Mouse (Mus musculus): ENCODE measurements at regions not wholly inside any gene's neighbourhood (a gene's known extent, or its start where the extent isn't known, plus 50 kb on each side); places are given as distances from the start of the nearest gene placed in this dataset.

- Histone ChIP-seq H3K9ac (replicated peaks; ENCODE audit: low read depth, low read length) (no peak overlapping the region), H3K4me3 (ENCODE audit: low read depth, low read length) (no peak overlapping the region), H3K9me3 (replicated peaks; ENCODE audit: control insufficient read depth, low read length) (no peaks in the 10 kb centered on the region), H3K4me1 (ENCODE audit: control insufficient read depth, insufficient read depth) (no peaks in the 10 kb centered on the region), H3K4me2 (ENCODE audit: low read depth, low read length) (no peak overlapping the region), H3K27me3 (ENCODE audit: control insufficient read depth, insufficient read depth, low read length) (no peaks in the 10 kb centered on the region), H3K36me3 (replicated peaks; ENCODE audit: control insufficient read depth, insufficient read depth, low read length) (no peaks in the 10 kb centered on the region), H3K27ac (ENCODE audit: low read depth) (no peak overlapping the region)
- no peak for TF ChIP-seq EP300 (IDR thresholded peaks at IDR 0.05; ENCODE audit: low read depth)
- TF ChIP-seq CTCF (IDR thresholded peaks at IDR 0.05; ENCODE audit: low read depth) = no peak
- no peak for ATAC-seq (ENCODE audit: insufficient read depth, low read depth)
- no peak for DNase-seq (ENCODE audit: low spot score)
- 80% methylated on average over 3 of the region's 3 CpGs for WGBS
These were observed 116.4 kb upstream of the Speer2 start for GRCm38 (mm10) chr16:69979813-69980527.

DNA sequence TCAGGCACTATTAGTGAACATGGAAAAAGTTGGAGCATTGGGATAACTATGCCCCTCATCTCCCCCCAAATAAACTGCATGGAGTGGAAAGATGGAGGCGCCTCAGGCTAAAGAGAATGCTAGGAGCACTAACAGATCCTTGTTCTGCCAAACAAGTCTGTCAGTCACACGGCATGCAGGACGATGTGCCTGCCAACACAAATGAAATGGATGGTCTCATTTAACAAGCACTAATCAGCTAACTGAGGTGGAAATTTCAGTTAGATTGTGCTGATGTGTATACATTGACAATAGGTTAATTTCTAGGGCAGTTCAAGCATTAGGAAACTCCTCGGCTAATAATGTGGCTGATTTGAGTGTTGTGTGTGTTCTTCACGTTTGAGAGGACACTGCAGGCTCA, 120.8 kb upstream of the Speer2 start:
- Histone ChIP-seq H3K36me3 (replicated peaks; ENCODE audit: control insufficient read depth, insufficient read depth, low read length) (no peaks in the 10 kb centered on the region), H3K9me3 (replicated peaks; ENCODE audit: control insufficient read depth, low read length) (no peaks in the 10 kb centered on the region), H3K27ac (ENCODE audit: low read depth) (no peak overlapping the region), H3K27me3 (ENCODE audit: control insufficient read depth, insufficient read depth, low read length) (no peaks in the 10 kb centered on the region), H3K9ac (replicated peaks; ENCODE audit: low read depth, low read length) (no peak overlapping the region), H3K4me3 (ENCODE audit: low read depth, low read length) (no peak overlapping the region), H3K4me2 (ENCODE audit: low read depth, low read length) (no peak overlapping the region), H3K4me1 (ENCODE audit: control insufficient read depth, insufficient read depth) (no peaks in the 10 kb centered on the region)
- DNase-seq (ENCODE audit: low spot score) (no peak), ATAC-seq (ENCODE audit: insufficient read depth, low read depth) (no peak)
- WGBS = 58% methylated on average over 5 of the region's 5 CpGs
- TF ChIP-seq EP300 (IDR thresholded peaks at IDR 0.05; ENCODE audit: low read depth) = no peak
- no peak for TF ChIP-seq CTCF (IDR thresholded peaks at IDR 0.05; ENCODE audit: low read depth)

GRCm38 (mm10) chr16:69991907-69992470, 128.4 kb upstream of the Speer2 start:
- TF ChIP-seq CTCF (IDR thresholded peaks at IDR 0.05; ENCODE audit: low read depth) (no peak), EP300 (IDR thresholded peaks at IDR 0.05; ENCODE audit: low read depth) (no peak)
- H3K4me2 ChIP-seq (ENCODE audit: low read depth, low read length) = no peak overlapping the region
- no peaks in the 10 kb centered on the region for H3K9me3 ChIP-seq (replicated peaks; ENCODE audit: control insufficient read depth, low read length)
- ATAC-seq (ENCODE audit: insufficient read depth, low read depth) = no peak
- H3K4me1 ChIP-seq (ENCODE audit: control insufficient read depth, insufficient read depth) = no peaks in the 10 kb centered on the region
- H3K9ac ChIP-seq (replicated peaks; ENCODE audit: low read depth, low read length) = no peak overlapping the region
- H3K4me3 ChIP-seq (ENCODE audit: low read depth, low read length) = no peak overlapping the region
- WGBS = 70% methylated on average over 3 of the region's 3 CpGs
- no peaks in the 10 kb centered on the region for H3K36me3 ChIP-seq (replicated peaks; ENCODE audit: control insufficient read depth, insufficient read depth, low read length)
- H3K27me3 ChIP-seq (ENCODE audit: control insufficient read depth, insufficient read depth, low read length) = no peaks in the 10 kb centered on the region
- no peak for DNase-seq (ENCODE audit: low spot score)
- H3K27ac ChIP-seq (ENCODE audit: low read depth) = no peak overlapping the region

DNA sequence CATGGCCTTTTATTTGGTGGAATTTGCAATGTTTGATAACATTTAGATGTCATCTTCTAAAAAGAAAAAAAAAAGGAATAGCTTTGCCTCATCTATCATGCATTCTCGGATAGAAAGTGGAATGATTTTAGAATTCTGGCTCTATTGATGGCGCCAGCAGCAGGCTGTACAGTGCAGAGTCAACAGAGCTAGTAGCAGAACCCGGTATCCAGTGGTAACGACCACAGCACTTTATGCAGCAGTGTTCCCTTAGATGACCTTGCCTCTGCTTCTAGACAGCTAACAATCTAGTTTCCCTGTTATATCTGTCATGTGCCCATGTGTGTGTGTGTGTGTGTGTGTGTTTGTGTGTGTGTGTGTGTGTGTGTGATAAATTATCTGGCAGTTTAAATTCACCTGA, 129.2 kb upstream of the Speer2 start:
- no peak for DNase-seq (ENCODE audit: low spot score)
- Histone ChIP-seq H3K27me3 (ENCODE audit: control insufficient read depth, insufficient read depth, low read length) (no peaks in the 10 kb centered on the region), H3K9ac (replicated peaks; ENCODE audit: low read depth, low read length) (no peak overlapping the region), H3K27ac (ENCODE audit: low read depth) (no peak overlapping the region), H3K36me3 (replicated peaks; ENCODE audit: control insufficient read depth, insufficient read depth, low read length) (no peaks in the 10 kb centered on the region), H3K4me2 (ENCODE audit: low read depth, low read length) (no peak overlapping the region), H3K4me3 (ENCODE audit: low read depth, low read length) (no peak overlapping the region), H3K4me1 (ENCODE audit: control insufficient read depth, insufficient read depth) (no peaks in the 10 kb centered on the region), H3K9me3 (replicated peaks; ENCODE audit: control insufficient read depth, low read length) (no peaks in the 10 kb centered on the region)
- ATAC-seq (ENCODE audit: insufficient read depth, low read depth) = no peak
- TF ChIP-seq CTCF (IDR thresholded peaks at IDR 0.05; ENCODE audit: low read depth) (no peak), EP300 (IDR thresholded peaks at IDR 0.05; ENCODE audit: low read depth) (no peak)
- WGBS = 64% methylated on average over 4 of the region's 4 CpGs

DNA sequence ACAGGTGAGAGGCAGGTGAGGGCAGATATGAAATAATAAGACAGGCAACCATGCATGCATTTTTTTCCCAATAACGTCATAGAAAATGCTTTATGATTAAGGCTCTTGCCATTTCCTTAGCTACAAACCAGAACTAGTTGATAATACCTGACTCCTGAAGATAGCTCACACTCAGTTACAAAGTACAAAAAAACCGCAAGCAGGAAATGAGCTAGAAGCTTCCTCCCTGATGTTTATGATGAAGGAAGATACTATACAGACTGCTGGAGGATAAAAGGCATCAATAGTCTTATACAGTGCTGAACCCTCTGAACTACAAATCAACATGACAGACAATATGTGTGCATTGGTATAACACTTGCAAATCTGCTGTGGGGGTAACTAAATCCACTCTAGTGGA, 143.3 kb upstream of the Speer2 start:
- 72% methylated on average over 2 of the region's 2 CpGs for WGBS
- Histone ChIP-seq H3K4me1 (ENCODE audit: control insufficient read depth, insufficient read depth) (no peaks in the 10 kb centered on the region), H3K9me3 (replicated peaks; ENCODE audit: control insufficient read depth, low read length) (no peaks in the 10 kb centered on the region), H3K4me2 (ENCODE audit: low read depth, low read length) (no peak overlapping the region), H3K4me3 (ENCODE audit: low read depth, low read length) (no peak overlapping the region), H3K27me3 (ENCODE audit: control insufficient read depth, insufficient read depth, low read length) (no peaks in the 10 kb centered on the region), H3K36me3 (replicated peaks; ENCODE audit: control insufficient read depth, insufficient read depth, low read length) (no peaks in the 10 kb centered on the region), H3K27ac (ENCODE audit: low read depth) (no peak overlapping the region), H3K9ac (replicated peaks; ENCODE audit: low read depth, low read length) (no peak overlapping the region)
- TF ChIP-seq CTCF (IDR thresholded peaks at IDR 0.05; ENCODE audit: low read depth) (no peak), EP300 (IDR thresholded peaks at IDR 0.05; ENCODE audit: low read depth) (no peak)
- DNase-seq (ENCODE audit: low spot score) = no peak
- no peak for ATAC-seq (ENCODE audit: insufficient read depth, low read depth)

- H3K4me3 ChIP-seq (ENCODE audit: low read depth, low read length) = no peak overlapping the region
- DNase-seq (ENCODE audit: low spot score) (no peak), ATAC-seq (ENCODE audit: insufficient read depth, low read depth) (no peak)
- H3K27ac ChIP-seq (ENCODE audit: low read depth) = no peak overlapping the region
- no peaks in the 10 kb centered on the region for H3K27me3 ChIP-seq (ENCODE audit: control insufficient read depth, insufficient read depth, low read length)
- H3K4me1 ChIP-seq (ENCODE audit: control insufficient read depth, insufficient read depth) = no peaks in the 10 kb centered on the region
- no peaks in the 10 kb centered on the region for H3K9me3 ChIP-seq (replicated peaks; ENCODE audit: control insufficient read depth, low read length)
- WGBS = 86% methylated on average over 1 of the region's 1 CpGs
- no peaks in the 10 kb centered on the region for H3K36me3 ChIP-seq (replicated peaks; ENCODE audit: control insufficient read depth, insufficient read depth, low read length)
- no peak overlapping the region for H3K4me2 ChIP-seq (ENCODE audit: low read depth, low read length)
- no peak overlapping the region for H3K9ac ChIP-seq (replicated peaks; ENCODE audit: low read depth, low read length)
- TF ChIP-seq CTCF (IDR thresholded peaks at IDR 0.05; ENCODE audit: low read depth) = no peak
- no peak for TF ChIP-seq EP300 (IDR thresholded peaks at IDR 0.05; ENCODE audit: low read depth)
These were observed 153.4 kb upstream of the Speer2 start for GRCm38 (mm10) chr16:70016980-70017379.
